9 mouse cellular contexts compared by ENCODE assay signal in the genomic region with DNA sequence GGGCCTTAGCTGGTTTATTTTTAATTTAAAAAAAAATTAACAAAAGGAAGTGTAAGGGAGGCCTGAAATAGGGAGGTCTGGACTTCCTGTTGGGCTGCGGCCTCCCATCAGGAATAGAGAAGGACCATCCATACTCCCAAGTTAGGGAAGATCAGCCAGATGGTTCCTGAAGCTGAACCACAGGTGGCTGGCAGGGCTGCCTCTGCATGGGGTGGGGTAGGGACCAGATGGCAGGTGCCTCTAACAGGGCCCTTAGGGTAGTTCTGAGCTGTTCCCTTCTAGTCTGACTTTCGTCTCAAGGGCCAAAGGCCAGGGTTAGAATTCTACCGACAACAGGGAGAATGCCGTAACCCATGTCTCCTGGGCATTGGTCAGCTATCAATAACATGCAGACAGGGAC. TPM values are rescaled to one million over a fixed set of nuclear protein-coding genes. Genes with fewer than 3 reads are reported as not detected.
DNase-seq lines count a peak whose midpoint lies in the region; ATAC-seq and TF ChIP-seq lines count a peak whose summit lies in the region.
"Had no signal": no experiment of that assay in that cellular context is flagged by ENCODE, and none has a peak within 500 bp of the region (broad histone marks: within the 10 kb centered on the region; RNA-seq: fewer than 3 reads in every experiment).

No protein-coding gene starts in this region.

- peak overlapping the region; percentile 57 for H3K9ac ChIP-seq in lung, embryonic 15.5 days
- peak overlapping the region; percentile 61 for H3K9ac ChIP-seq in hindbrain, postnatal 0 days (replicated peaks; ENCODE audit: low read length)

- WGBS in lung, embryonic 15.5 days, result 76% methylated on average over 4 of the region's 4 CpGs
- 50% methylated on average over 4 of the region's 4 CpGs for WGBS in hindbrain, postnatal 0 days
- WGBS in small intestine, adult 2 months, result 58% methylated on average over 4 of the region's 4 CpGs

- ATAC-seq in cerebellum, adult (ENCODE audit: insufficient number of reproducible peaks, low FRiP score, low TSS enrichment), result peak; percentile 29; the same call in 1 of the 2 replicates
- no peak for ATAC-seq in lung, embryonic 15.5 days (ENCODE audit: borderline replicate concordance, extremely low read depth, low FRiP score, low TSS enrichment)
- ATAC-seq in hindbrain, postnatal 0 days, result no peak

- peaks cover 30% of the 10 kb centered on the region for H3K4me1 ChIP-seq in lung, embryonic 15.5 days
- peaks cover 15% of the 10 kb centered on the region; the same call in 1 of the 2 replicates for H3K4me1 ChIP-seq in hindbrain, postnatal 0 days (ENCODE audit: insufficient read depth, low read length)
- peaks cover 14% of the 10 kb centered on the region for H3K4me1 ChIP-seq in small intestine, adult 2 months (ENCODE audit: control insufficient read depth, insufficient read depth, insufficient read length, low read length)

- H3K4me3 ChIP-seq in lung, embryonic 15.5 days, result peak overlapping the region; percentile 57
- H3K4me3 ChIP-seq in hindbrain, postnatal 0 days (ENCODE audit: low read length), result peak overlapping the region; percentile 48
- H3K4me3 ChIP-seq in small intestine, adult 2 months (ENCODE audit: low read depth, low read length), result peak overlapping the region; percentile 71

- peaks cover 19% of the 10 kb centered on the region for H3K36me3 ChIP-seq in lung, embryonic 15.5 days
- no peaks in the 10 kb centered on the region for H3K36me3 ChIP-seq in hindbrain, postnatal 0 days (ENCODE audit: insufficient read depth, low read length)
- 0 out of 2 replicates have a peak, but pooled peaks cover 2% of the 10 kb centered on the region for H3K36me3 ChIP-seq in small intestine, adult 2 months (ENCODE audit: control insufficient read depth, insufficient read depth, low read length)

- H3K27ac ChIP-seq in lung, embryonic 15.5 days, result no peak overlapping the region
- H3K27ac ChIP-seq in hindbrain, postnatal 0 days, result no peak overlapping the region; the same call in 1 of the 2 replicates
- 0 out of 2 replicates have a peak overlapping the region, but pooled peaks have one; percentile 0 for H3K27ac ChIP-seq in small intestine, adult 2 months (ENCODE audit: insufficient read depth, low read depth, low read length)

- no peaks in the 10 kb centered on the region for H3K9me3 ChIP-seq in lung, embryonic 15.5 days
- H3K9me3 ChIP-seq in hindbrain, postnatal 0 days (ENCODE audit: low read length), result no peaks in the 10 kb centered on the region

- no peak for TF ChIP-seq CTCF in hindbrain, postnatal 0 days (IDR thresholded peaks at IDR 0.05; ENCODE audit: low read depth)
- no peak for TF ChIP-seq CTCF in small intestine, adult 2 months (IDR thresholded peaks at IDR 0.05; ENCODE audit: extremely low read depth, insufficient read length, insufficient replicate concordance, low read depth, low read length)

- no peak for TF ChIP-seq POLR2A in small intestine, adult 2 months (IDR thresholded peaks at IDR 0.05; ENCODE audit: low read depth, low read length)

- no peak for DNase-seq in cerebellum, postnatal 4 days (ENCODE audit: low spot score in 2 of 2)
- DNase-seq in lung, postnatal 10 days, result no peak
- peak; percentile 23 for DNase-seq in hindbrain, postnatal 0 days (ENCODE audit: low spot score)
- DNase-seq in Muller cell, postnatal 12 days (ENCODE audit: inconsistent ontology term), result no peak
- DNase-seq in ovary, postnatal 14 days (ENCODE audit: low spot score), result no peak

- no peaks in the 10 kb centered on the region for H3K27me3 ChIP-seq in lung, embryonic 15.5 days
- no peaks in the 10 kb centered on the region for H3K27me3 ChIP-seq in hindbrain, postnatal 0 days (ENCODE audit: insufficient read depth, low read length)
- peaks cover 6% of the 10 kb centered on the region for H3K27me3 ChIP-seq in small intestine, adult 2 months (ENCODE audit: control insufficient read depth, insufficient read depth, low read length)

- peak overlapping the region; percentile 77 for H3K4me2 ChIP-seq in lung, embryonic 15.5 days
- H3K4me2 ChIP-seq in hindbrain, postnatal 0 days (ENCODE audit: low read depth, low read length), result peak overlapping the region; percentile 60

RNA-seq across cellular contexts. Expression of a gene that starts 1.2 kb away (rescaled TPM):
- 99.2 and 102 TPM in 2 replicates for polyA plus RNA-seq in lung, embryonic 15.5 days (2015; fragmentation: Nextera tagmentation; extraction: Ambion mirVana)
- 321 and 384 TPM in 2 replicates for total RNA-seq in hindbrain, postnatal 0 days (2014; rRNA removed)
- 359 and 389 TPM in 2 replicates for polyA plus RNA-seq in hindbrain, postnatal 0 days (2015; fragmentation: Nextera tagmentation; extraction: Ambion mirVana)
- polyA plus RNA-seq in small intestine, adult 2 months (2012; rRNA removed), result 107 and 174 TPM in 2 replicates

RNA-seq across cellular contexts. Expression of a gene that starts 11.0 kb away (rescaled TPM):
- polyA plus RNA-seq in lung, embryonic 15.5 days (2015; fragmentation: Nextera tagmentation; extraction: Ambion mirVana), result 1.5 TPM in 2 replicates
- 9.4 and 11.7 TPM in 2 replicates for total RNA-seq in hindbrain, postnatal 0 days (2014; rRNA removed)
- polyA plus RNA-seq in hindbrain, postnatal 0 days (2015; fragmentation: Nextera tagmentation; extraction: Ambion mirVana), result 14.6 and 15.3 TPM in 2 replicates
- 12.9 and 22.5 TPM in 2 replicates for polyA plus RNA-seq in small intestine, adult 2 months (2012; rRNA removed)
- total RNA-seq: hematopoietic stem cell, adult 5-6 weeks had no signal

RNA-seq across cellular contexts. Expression of a gene that starts 24.8 kb away (rescaled TPM):
- polyA plus RNA-seq in lung, embryonic 15.5 days (2015; fragmentation: Nextera tagmentation; extraction: Ambion mirVana), result 107 and 108 TPM in 2 replicates
- total RNA-seq in hindbrain, postnatal 0 days (2014; rRNA removed), result 7.7 and 10.0 TPM in 2 replicates
- 10.7 and 12.8 TPM in 2 replicates for polyA plus RNA-seq in hindbrain, postnatal 0 days (2015; fragmentation: Nextera tagmentation; extraction: Ambion mirVana)
- 46.4 and 54.0 TPM in 2 replicates for polyA plus RNA-seq in small intestine, adult 2 months (2012; rRNA removed)

RNA-seq across cellular contexts. Expression of a gene that starts 27.6 kb away (rescaled TPM):
- 0.44 and 0.50 TPM in 2 replicates for polyA plus RNA-seq in lung, embryonic 15.5 days (2015; fragmentation: Nextera tagmentation; extraction: Ambion mirVana)
- 30.4 and 34.8 TPM in 2 replicates for total RNA-seq in hindbrain, postnatal 0 days (2014; rRNA removed)
- 18.5 and 21.2 TPM in 2 replicates for polyA plus RNA-seq in hindbrain, postnatal 0 days (2015; fragmentation: Nextera tagmentation; extraction: Ambion mirVana)
- polyA plus RNA-seq in small intestine, adult 2 months (2012; rRNA removed), result 0.18 and 0.48 TPM in 2 replicates
- total RNA-seq: hematopoietic stem cell, adult 5-6 weeks had no signal
